Mouse (Mus musculus): ENCODE results near the gene A030014E15Rik. TPM values are rescaled to one million over a fixed set of nuclear protein-coding genes. Genes with fewer than 3 reads are reported as not detected.
"Not testable (repeated sequence)": the region's sequence is repeated elsewhere in the genome, so short reads cannot be mapped to it uniquely, and the experiment has no call there.

The A030014E15Rik gene
- not detected in 2 replicates for total RNA-seq (2017)

DNA sequence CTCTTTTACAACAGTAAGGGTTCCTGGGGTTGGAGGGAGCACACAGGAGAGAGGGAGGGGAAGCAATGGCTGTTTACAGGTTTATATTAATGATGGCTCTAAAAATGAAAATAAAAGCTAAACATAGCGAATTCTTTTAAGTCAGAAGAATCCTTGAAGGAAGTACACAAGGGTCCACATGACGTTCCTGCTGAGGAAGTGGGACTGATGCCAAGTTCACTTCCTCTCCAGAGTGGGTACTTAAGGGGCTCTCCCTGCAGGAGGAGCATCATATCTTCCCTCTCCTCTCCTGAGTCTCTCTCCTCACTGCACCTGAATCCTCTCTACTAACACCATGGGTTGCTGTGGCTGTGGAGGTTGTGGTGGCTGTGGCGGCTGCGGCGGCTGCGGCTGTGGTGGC lies at the start of gene A030014E15Rik:
Gene A030014E15Rik, plus strand, starts transcription at position 268 of the 400 bp plus-strand sequence.
- ATAC-seq (replicated peaks in 1 of 2; ENCODE audit: insufficient read depth in 1 of 2, low FRiP score in 2 of 2, low TSS enrichment in 1 of 2, low read depth in 1 of 2, poor library complexity in 2 of 2, severe bottlenecking in 2 of 2) = no peak

DNA sequence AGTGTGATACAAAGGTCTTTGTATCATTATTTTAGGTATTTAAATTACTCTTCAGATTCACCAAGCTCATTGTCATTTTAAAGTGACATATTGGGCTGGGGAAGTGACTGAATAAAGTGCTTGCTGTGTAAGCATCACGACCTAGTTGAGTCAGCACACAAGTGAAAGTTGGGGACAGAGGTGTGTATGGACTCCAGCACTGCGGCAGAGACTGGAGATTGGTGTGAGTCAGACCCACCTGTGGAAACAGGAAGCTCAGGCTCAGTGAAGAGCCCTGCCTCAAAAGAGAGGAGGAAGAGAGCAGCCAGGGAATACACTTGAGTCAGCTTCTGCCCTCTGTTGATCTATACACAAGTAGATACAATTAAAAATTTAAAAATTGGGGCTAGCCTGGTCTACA lies 45.5 kb upstream of the A030014E15Rik start:
- ATAC-seq (replicated peaks in 1 of 2; ENCODE audit: insufficient read depth in 1 of 2, low FRiP score in 2 of 2, low TSS enrichment in 1 of 2, low read depth in 1 of 2, poor library complexity in 2 of 2, severe bottlenecking in 2 of 2) = no peak

- no peak for ATAC-seq (replicated peaks in 1 of 2; ENCODE audit: insufficient read depth in 1 of 2, low FRiP score in 2 of 2, low TSS enrichment in 1 of 2, low read depth in 1 of 2, poor library complexity in 2 of 2, severe bottlenecking in 2 of 2)
Observed at GRCm38 (mm10) chr1:82880196-82880595, 44.5 kb upstream of the A030014E15Rik start.

DNA sequence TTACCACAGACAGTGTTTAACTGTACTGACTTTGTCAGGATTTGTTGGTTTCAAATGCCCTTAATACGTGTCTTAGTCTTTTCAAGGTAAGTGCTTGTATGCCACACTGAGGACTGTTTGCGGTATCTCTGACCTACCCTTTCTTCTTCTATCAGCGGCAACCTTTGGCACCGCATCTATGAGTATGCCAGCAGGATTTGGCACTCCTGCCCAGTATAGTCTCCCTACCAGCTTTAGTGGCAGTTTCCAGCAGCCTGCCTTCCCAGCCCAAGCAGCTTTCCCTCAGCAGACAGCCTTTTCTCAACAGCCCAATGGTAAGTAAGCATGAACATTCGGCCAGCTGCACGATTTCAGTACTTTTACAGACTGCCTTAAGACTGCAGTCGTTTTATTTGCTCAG lies 31.4 kb upstream of the A030014E15Rik start:
- no peak for ATAC-seq (replicated peaks in 1 of 2; ENCODE audit: insufficient read depth in 1 of 2, low FRiP score in 2 of 2, low TSS enrichment in 1 of 2, low read depth in 1 of 2, poor library complexity in 2 of 2, severe bottlenecking in 2 of 2)

DNA sequence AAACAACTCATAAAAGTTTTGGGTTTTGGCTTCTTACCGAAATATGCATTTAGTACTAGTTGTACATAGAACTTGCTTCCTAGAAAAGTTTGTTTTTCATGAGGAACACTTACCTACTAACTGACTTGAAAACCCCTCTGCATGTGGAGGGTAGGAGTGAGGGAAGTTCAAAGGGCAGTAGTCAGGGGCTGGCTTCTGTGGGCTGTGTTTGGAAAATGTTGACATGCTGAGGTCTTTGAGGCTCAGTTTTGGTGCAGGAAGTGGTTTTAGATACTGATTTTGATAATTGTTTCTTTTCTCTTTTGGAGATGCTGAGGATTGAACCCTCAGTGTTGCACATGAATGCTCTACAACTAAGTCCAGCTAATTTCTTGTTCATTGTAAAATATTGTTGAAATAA lies 24.1 kb upstream of the A030014E15Rik start:
- ATAC-seq (replicated peaks in 1 of 2; ENCODE audit: insufficient read depth in 1 of 2, low FRiP score in 2 of 2, low TSS enrichment in 1 of 2, low read depth in 1 of 2, poor library complexity in 2 of 2, severe bottlenecking in 2 of 2) = no peak

DNA sequence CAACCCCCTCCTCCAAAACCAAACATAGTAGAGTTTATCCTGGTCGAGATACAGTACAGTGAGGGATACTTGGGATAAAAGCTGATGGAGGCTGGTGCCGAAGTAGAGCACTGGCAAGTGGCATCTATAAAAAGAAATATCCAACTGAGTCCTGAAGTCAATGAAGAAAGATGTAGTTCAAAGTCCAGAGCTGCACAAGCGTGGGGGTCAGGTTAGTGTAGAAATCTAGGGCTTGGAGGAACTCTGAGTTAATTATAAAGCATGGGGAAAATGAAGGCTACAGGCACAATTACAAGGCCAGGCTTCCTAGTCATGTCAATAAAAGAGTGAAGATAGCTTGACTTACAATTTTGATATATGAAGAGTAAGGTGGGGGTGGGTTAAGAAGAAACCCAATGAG lies 23.5 kb upstream of the A030014E15Rik start:
- ATAC-seq (replicated peaks in 1 of 2; ENCODE audit: insufficient read depth in 1 of 2, low FRiP score in 2 of 2, low TSS enrichment in 1 of 2, low read depth in 1 of 2, poor library complexity in 2 of 2, severe bottlenecking in 2 of 2) = no peak

DNA sequence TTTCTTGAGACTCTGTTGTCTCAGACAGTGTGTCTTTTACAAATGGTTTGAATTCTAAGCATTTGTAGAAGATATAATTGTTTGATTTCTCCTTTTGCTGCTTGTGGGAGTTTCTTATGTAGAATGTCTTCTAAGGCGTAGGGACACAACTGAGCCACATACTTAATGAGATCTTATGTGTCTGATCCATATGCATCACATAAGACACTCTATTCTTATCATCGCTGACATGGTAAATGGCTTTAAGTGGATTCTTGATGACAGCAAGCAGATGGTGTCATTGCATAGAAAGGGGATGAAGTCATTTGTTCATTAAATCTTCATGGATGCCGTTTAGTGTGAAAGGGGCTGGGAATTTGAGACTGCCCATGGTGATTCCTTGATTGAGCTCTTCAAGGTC lies 18.8 kb upstream of the A030014E15Rik start:
- no peak for ATAC-seq (replicated peaks in 1 of 2; ENCODE audit: insufficient read depth in 1 of 2, low FRiP score in 2 of 2, low TSS enrichment in 1 of 2, low read depth in 1 of 2, poor library complexity in 2 of 2, severe bottlenecking in 2 of 2)

- ATAC-seq (replicated peaks in 1 of 2; ENCODE audit: insufficient read depth in 1 of 2, low FRiP score in 2 of 2, low TSS enrichment in 1 of 2, low read depth in 1 of 2, poor library complexity in 2 of 2, severe bottlenecking in 2 of 2) = no peak
Observed at GRCm38 (mm10) chr1:82913025-82913424, 11.7 kb upstream of the A030014E15Rik start, which contains the start of gene A030005L19Rik. A030005L19Rik (plus strand) TSS chr1:82913325.

- ATAC-seq (replicated peaks in 1 of 2; ENCODE audit: insufficient read depth in 1 of 2, low FRiP score in 2 of 2, low TSS enrichment in 1 of 2, low read depth in 1 of 2, poor library complexity in 2 of 2, severe bottlenecking in 2 of 2) = not testable (repeated sequence)
Observed at GRCm38 (mm10) chr1:82913434-82913833, 11.3 kb upstream of the A030014E15Rik start.

- ATAC-seq (replicated peaks in 1 of 2; ENCODE audit: insufficient read depth in 1 of 2, low FRiP score in 2 of 2, low TSS enrichment in 1 of 2, low read depth in 1 of 2, poor library complexity in 2 of 2, severe bottlenecking in 2 of 2) = not testable (repeated sequence)
Observed at GRCm38 (mm10) chr1:82930558-82930957, 5.8 kb downstream of the A030014E15Rik start.

GRCm38 (mm10) chr1:82931326-82931725 lies 6.6 kb downstream of the A030014E15Rik start, which contains the start of gene Gm6217:
Gm6217 (minus strand) TSS chr1:82931399.
- ATAC-seq (replicated peaks in 1 of 2; ENCODE audit: insufficient read depth in 1 of 2, low FRiP score in 2 of 2, low TSS enrichment in 1 of 2, low read depth in 1 of 2, poor library complexity in 2 of 2, severe bottlenecking in 2 of 2) = not testable (repeated sequence)

DNA sequence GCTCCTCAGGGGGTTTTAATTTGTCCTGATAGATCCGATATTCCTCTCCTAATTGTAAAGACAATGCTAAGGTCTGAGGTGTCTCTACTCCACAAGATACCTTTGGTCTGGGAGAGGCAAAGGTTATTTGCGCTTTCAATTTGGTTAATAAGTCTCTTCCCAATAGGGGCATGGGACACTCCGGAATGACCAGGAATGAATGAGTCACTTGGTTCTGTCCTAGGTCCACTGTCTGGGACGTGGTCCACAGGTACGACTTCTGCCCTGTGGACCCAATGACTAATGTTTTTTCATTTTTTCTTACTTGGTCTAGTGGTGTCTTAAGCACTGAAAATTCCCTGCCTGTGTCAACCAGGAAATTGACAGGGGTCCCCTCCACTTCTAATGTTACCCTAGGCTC lies 13.9 kb downstream of the A030014E15Rik start:
- ATAC-seq (replicated peaks in 1 of 2; ENCODE audit: insufficient read depth in 1 of 2, low FRiP score in 2 of 2, low TSS enrichment in 1 of 2, low read depth in 1 of 2, poor library complexity in 2 of 2, severe bottlenecking in 2 of 2) = no peak

DNA sequence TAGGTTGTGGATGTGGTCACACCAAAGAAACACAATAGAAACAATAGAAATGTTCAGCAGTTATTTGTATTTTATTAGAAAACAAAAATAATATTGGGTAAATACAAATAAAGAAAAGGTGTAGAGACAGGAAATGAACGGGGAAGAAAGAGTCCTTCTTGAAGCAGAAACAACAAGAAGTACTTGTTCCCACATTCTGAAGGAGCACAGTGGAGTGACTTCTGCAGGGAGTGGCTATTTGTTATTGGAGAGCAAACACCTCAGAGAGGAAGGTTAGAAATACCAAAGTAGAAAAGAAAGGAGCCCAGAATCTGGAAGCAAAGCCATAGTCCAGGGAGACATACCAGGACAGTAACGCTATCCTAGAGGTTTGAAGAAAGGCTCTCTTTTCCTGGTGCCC lies 17.8 kb downstream of the A030014E15Rik start:
- ATAC-seq (replicated peaks in 1 of 2; ENCODE audit: insufficient read depth in 1 of 2, low FRiP score in 2 of 2, low TSS enrichment in 1 of 2, low read depth in 1 of 2, poor library complexity in 2 of 2, severe bottlenecking in 2 of 2) = not testable (repeated sequence)

- ATAC-seq (replicated peaks in 1 of 2; ENCODE audit: insufficient read depth in 1 of 2, low FRiP score in 2 of 2, low TSS enrichment in 1 of 2, low read depth in 1 of 2, poor library complexity in 2 of 2, severe bottlenecking in 2 of 2) = not testable (repeated sequence)
Observed at GRCm38 (mm10) chr1:82943295-82943694, 18.6 kb downstream of the A030014E15Rik start, which contains the start of gene A030003K21Rik. A030003K21Rik (minus strand) TSS chr1:82943388.

DNA sequence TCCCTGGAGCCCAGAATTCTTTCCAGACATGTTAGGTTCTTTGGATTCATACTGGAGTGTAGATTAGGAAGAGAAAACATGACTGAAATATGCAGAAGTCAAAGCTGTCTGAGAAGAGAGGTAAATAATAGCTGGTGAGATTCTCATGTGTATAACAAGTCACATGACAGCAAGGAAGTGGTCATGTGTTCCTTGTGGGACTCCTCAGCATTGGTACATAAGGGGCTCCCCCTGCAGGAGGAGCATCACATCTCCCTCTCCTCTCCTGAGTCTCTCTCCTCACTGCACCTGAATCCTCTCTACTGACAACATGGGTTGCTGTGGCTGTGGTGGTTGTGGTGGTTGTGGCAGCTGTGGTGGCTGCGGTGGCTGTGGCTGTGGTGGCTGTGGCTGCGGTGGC lies 21.3 kb downstream of the A030014E15Rik start:
- ATAC-seq (replicated peaks in 1 of 2; ENCODE audit: insufficient read depth in 1 of 2, low FRiP score in 2 of 2, low TSS enrichment in 1 of 2, low read depth in 1 of 2, poor library complexity in 2 of 2, severe bottlenecking in 2 of 2) = not testable (repeated sequence)

- no peak for ATAC-seq (replicated peaks in 1 of 2; ENCODE audit: insufficient read depth in 1 of 2, low FRiP score in 2 of 2, low TSS enrichment in 1 of 2, low read depth in 1 of 2, poor library complexity in 2 of 2, severe bottlenecking in 2 of 2)
Observed at GRCm38 (mm10) chr1:82948601-82949000, 23.9 kb downstream of the A030014E15Rik start.

- ATAC-seq (replicated peaks in 1 of 2; ENCODE audit: insufficient read depth in 1 of 2, low FRiP score in 2 of 2, low TSS enrichment in 1 of 2, low read depth in 1 of 2, poor library complexity in 2 of 2, severe bottlenecking in 2 of 2) = not testable (repeated sequence)
Observed at GRCm38 (mm10) chr1:82955913-82956312, 31.2 kb downstream of the A030014E15Rik start, which contains the start of gene Gm7544. Gm7544 (minus strand) TSS chr1:82956013.

GRCm38 (mm10) chr1:82959870-82960385 lies 35.2 kb downstream of the A030014E15Rik start, which contains the start of gene Gm47955:
Gm47955 (plus strand) TSS chr1:82960286.
- no peak for ATAC-seq (replicated peaks in 1 of 2; ENCODE audit: insufficient read depth in 1 of 2, low FRiP score in 2 of 2, low TSS enrichment in 1 of 2, low read depth in 1 of 2, poor library complexity in 2 of 2, severe bottlenecking in 2 of 2)

GRCm38 (mm10) chr1:82966413-82966812 lies 41.7 kb downstream of the A030014E15Rik start:
- no peak for ATAC-seq (replicated peaks in 1 of 2; ENCODE audit: insufficient read depth in 1 of 2, low FRiP score in 2 of 2, low TSS enrichment in 1 of 2, low read depth in 1 of 2, poor library complexity in 2 of 2, severe bottlenecking in 2 of 2)

Data from hematopoietic stem cell, adult 5-6 weeks (primary cell).